Mouse (Mus musculus) ES-Bruce4 (cell line): ENCODE results near the gene Pbx1. TPM values are rescaled to one million over a fixed set of nuclear protein-coding genes. Genes with fewer than 3 reads are reported as not detected.

Experiments used
- H3K27ac ChIP-seq: 2 replicates; pipeline ENCODE4 v1.5.1; 2012; ENCODE audit warnings: low read length, inconsistent platforms; ENCODE audit not compliant: insufficient read depth
- H3K27me3 ChIP-seq: 2 replicates; pipeline ENCODE4 v1.6.1; 2012; ENCODE audit warnings: mild to moderate bottlenecking, low read length, inconsistent platforms; ENCODE audit not compliant: control insufficient read depth, poor library complexity, insufficient read depth, severe bottlenecking
- H3K36me3 ChIP-seq: 2 replicates; pipeline ENCODE4 v1.6.1; 2012; ENCODE audit warnings: inconsistent platforms, mild to moderate bottlenecking, low read length, moderate library complexity; ENCODE audit not compliant: control insufficient read depth, poor library complexity, insufficient read depth, severe bottlenecking
- H3K4me1 ChIP-seq: one replicate; pipeline ENCODE4 v1.8.1; 2011; ENCODE audit warnings: low read length; ENCODE audit not compliant: control insufficient read depth, insufficient read depth
- H3K4me3 ChIP-seq: 2 replicates; pipeline ENCODE4 v1.5.1; 2011; ENCODE audit warnings: low read depth, mild to moderate bottlenecking, low read length
- H3K9ac ChIP-seq: 2 replicates; pipeline ENCODE4 v1.6.1; 2012; ENCODE audit warnings: low read depth, mild to moderate bottlenecking, inconsistent platforms; ENCODE audit not compliant: poor library complexity, severe bottlenecking
- H3K9me3 ChIP-seq: replicated peaks from 2 replicates; pipeline ENCODE4 v1.6.1; 2012; ENCODE audit warnings: mild to moderate bottlenecking, low read length, inconsistent platforms; ENCODE audit not compliant: control insufficient read depth, poor library complexity, insufficient read depth, severe bottlenecking
- CTCF ChIP-seq: IDR thresholded peaks from one replicate; pipeline ENCODE4 v1.8.1; 2011; ENCODE audit warnings: low read depth, low read length
- EP300 ChIP-seq: IDR thresholded peaks from 2 replicates; pipeline ENCODE4 v1.6.1; 2011; ENCODE audit warnings: low read depth, low read length; ENCODE audit not compliant: insufficient read depth
- POLR2A ChIP-seq: IDR thresholded peaks from one replicate; pipeline ENCODE4 v1.8.1; 2011; ENCODE audit warnings: low read length; ENCODE audit not compliant: insufficient read depth
- polyA plus RNA-seq: library from polyadenylated mRNA; stranded (reverse); fragments of >200 nt; gene quantifications from 2 replicates; pipeline ENCODE4 v1.2.4, GENCODE M21; 2011; ENCODE audit warnings: low read depth; ENCODE audit not compliant: missing spikeins, insufficient read depth, insufficient read length

The Pbx1 gene
- polyA plus RNA-seq, 1 experiment, result 28.0 TPM

GRCm38 (mm10) chr1:168327405-168328235, 104.5 kb downstream of the Pbx1 start:
- no peak for TF ChIP-seq POLR2A
- TF ChIP-seq EP300, result no peak
- TF ChIP-seq CTCF, result no peak
- H3K36me3 ChIP-seq, result no peaks in the 10 kb centered on the region
- no peak overlapping the region for H3K4me3 ChIP-seq
- H3K9me3 ChIP-seq, result no peaks in the 10 kb centered on the region
- no peaks in the 10 kb centered on the region for H3K27me3 ChIP-seq
- H3K9ac ChIP-seq, result no peak overlapping the region
- H3K27ac ChIP-seq, result no peak overlapping the region
- H3K4me1 ChIP-seq, result no peaks in the 10 kb centered on the region

DNA sequence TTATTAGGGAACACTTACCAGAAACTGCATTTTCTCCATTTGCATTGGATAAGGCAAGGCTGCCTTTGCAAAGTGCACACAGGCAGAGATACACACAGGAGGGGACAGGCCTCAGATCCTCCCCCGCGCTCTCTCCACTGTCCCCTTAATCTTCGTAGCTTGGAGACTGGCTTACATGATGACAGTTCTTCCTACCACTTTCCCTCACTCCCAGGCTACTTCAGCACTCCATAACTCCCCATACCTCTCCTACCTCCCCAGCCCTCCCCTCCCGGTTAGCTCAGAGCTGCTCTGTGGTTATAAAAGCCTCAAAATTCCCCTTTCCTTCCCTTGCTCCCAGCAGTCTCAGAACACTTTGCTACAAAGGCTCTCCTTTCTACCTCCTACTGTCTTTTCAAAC, 106.3 kb downstream of the Pbx1 start:
- Histone ChIP-seq H3K27me3 (no peaks in the 10 kb centered on the region), H3K36me3 (no peaks in the 10 kb centered on the region), H3K4me1 (no peaks in the 10 kb centered on the region), H3K9ac (no peak overlapping the region), H3K4me3 (no peak overlapping the region), H3K27ac (no peak overlapping the region), H3K9me3 (no peaks in the 10 kb centered on the region)
- TF ChIP-seq POLR2A, result no peak
- no peak for TF ChIP-seq EP300
- no peak for TF ChIP-seq CTCF

GRCm38 (mm10) chr1:168324306-168325085, 107.6 kb downstream of the Pbx1 start:
- H3K9me3 ChIP-seq, result 0 out of 2 replicates have a peak, but pooled peaks cover 3% of the 10 kb centered on the region
- H3K36me3 ChIP-seq, result no peaks in the 10 kb centered on the region
- no peak overlapping the region for H3K27ac ChIP-seq
- H3K4me1 ChIP-seq, result no peaks in the 10 kb centered on the region
- H3K27me3 ChIP-seq, result no peaks in the 10 kb centered on the region
- H3K9ac ChIP-seq, result no peak overlapping the region
- TF ChIP-seq POLR2A (no peak), CTCF (no peak), EP300 (no peak)
- no peak overlapping the region for H3K4me3 ChIP-seq

GRCm38 (mm10) chr1:168323436-168324108, 108.5 kb downstream of the Pbx1 start:
- Histone ChIP-seq H3K27me3 (no peaks in the 10 kb centered on the region), H3K36me3 (no peaks in the 10 kb centered on the region), H3K27ac (no peak overlapping the region), H3K9me3 (0 out of 2 replicates have a peak, but pooled peaks cover 3% of the 10 kb centered on the region), H3K4me1 (no peaks in the 10 kb centered on the region), H3K9ac (no peak overlapping the region), H3K4me3 (no peak overlapping the region)
- TF ChIP-seq CTCF, result no peak
- no peak for TF ChIP-seq EP300
- TF ChIP-seq POLR2A, result no peak

DNA sequence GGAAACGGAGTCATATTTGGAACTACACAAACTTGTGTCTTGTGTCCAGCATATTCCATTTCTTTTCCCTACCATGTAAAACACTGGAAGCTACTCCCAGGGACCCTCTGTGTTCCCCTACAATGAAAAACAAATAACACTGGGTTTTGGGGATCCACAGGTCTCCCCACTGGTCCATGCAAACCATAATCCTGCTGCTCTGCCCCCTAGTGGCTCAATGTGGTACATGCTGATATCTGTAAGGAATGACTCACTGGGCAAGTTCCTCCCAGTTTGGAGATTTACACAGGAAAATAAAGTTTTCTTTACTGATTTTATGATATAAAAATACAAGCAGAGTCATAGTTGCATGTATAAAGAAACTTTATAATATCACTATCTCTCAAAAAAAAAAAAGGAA, 109.2 kb downstream of the Pbx1 start:
- H3K36me3 ChIP-seq, result no peaks in the 10 kb centered on the region
- H3K27me3 ChIP-seq, result no peaks in the 10 kb centered on the region
- TF ChIP-seq EP300, result no peak
- no peak for TF ChIP-seq POLR2A
- TF ChIP-seq CTCF, result peak; percentile 45
- H3K4me1 ChIP-seq, result no peaks in the 10 kb centered on the region
- H3K4me3 ChIP-seq, result no peak overlapping the region
- no peak overlapping the region for H3K9ac ChIP-seq
- H3K27ac ChIP-seq, result no peak overlapping the region
- H3K9me3 ChIP-seq, result 0 out of 2 replicates have a peak, but pooled peaks cover 3% of the 10 kb centered on the region
